Comparison of ENCODE assay signal across 15 mouse cellular contexts in the genomic region with DNA sequence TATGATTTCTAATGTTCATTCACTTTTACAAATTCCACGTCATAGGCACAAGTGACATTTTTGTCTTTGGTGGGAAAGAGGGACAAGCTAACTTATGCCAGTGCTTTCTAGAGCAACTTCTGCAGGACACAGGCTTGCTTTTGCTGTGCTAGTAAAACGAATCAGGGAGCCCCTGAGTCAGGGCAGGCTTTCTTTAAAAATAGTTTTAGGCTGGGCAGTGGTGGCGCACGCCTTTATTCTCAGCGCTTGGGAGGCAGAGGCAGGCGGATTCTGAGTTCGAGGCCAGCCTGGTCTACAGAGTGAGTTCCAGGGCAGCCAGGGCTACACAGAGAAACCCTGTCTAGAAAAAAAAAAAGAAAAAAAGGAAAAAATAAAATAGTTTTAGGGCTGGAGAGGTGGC.
"Had no signal": no experiment of that assay in that cellular context is flagged by ENCODE, and none has a peak within 500 bp of the region (broad histone marks: within the 10 kb centered on the region; RNA-seq: fewer than 3 reads in every experiment).

No protein-coding gene starts in this region.

- H3K9me3 ChIP-seq: neural tube, embryonic 13.5 days; neural tube, embryonic 15.5 days; stomach, embryonic 15.5 days had no signal

- H3K9ac ChIP-seq: neural tube, embryonic 13.5 days; neural tube, embryonic 15.5 days; stomach, embryonic 15.5 days had no signal

- H3K27ac ChIP-seq: neural tube, embryonic 13.5 days; neural tube, embryonic 15.5 days; stomach, embryonic 15.5 days; stomach, postnatal 0 days had no signal

- H3K4me2 ChIP-seq: neural tube, embryonic 13.5 days; neural tube, embryonic 15.5 days; stomach, embryonic 15.5 days had no signal

- H3K27me3 ChIP-seq: neural tube, embryonic 13.5 days; neural tube, embryonic 15.5 days; stomach, embryonic 15.5 days had no signal

- DNase-seq: retina, postnatal 1 day; right cerebral cortex, adult 18-20 months; right cerebral cortex, postnatal 14 days; right cerebral cortex, postnatal 25 days; right cerebral cortex, postnatal 4 days; spleen, adult 18-20 months; thymus, adult 18-20 months; thymus, adult 2 months; thymus, postnatal 14 days; thymus, postnatal 25 days; thymus, postnatal 36 days had no signal

- H3K4me3 ChIP-seq: neural tube, embryonic 13.5 days; neural tube, embryonic 15.5 days; stomach, embryonic 15.5 days had no signal

- H3K4me1 ChIP-seq: neural tube, embryonic 13.5 days; neural tube, embryonic 15.5 days; stomach, embryonic 15.5 days had no signal
